Mouse (Mus musculus) cerebellum, adult 2 months (tissue): ENCODE results near the gene Hist3h2ba. TPM values are rescaled to one million over a fixed set of nuclear protein-coding genes. Genes with fewer than 3 reads are reported as not detected.

Experiments
- DNase-seq, 2 experiments: peaks; one replicate each; pipeline ENCODE4 v3.0.0; 2021
- H3K27ac ChIP-seq: fragments of 200-500 bp; 2 replicates; pipeline ENCODE4 v1.5.1; 2012; ENCODE audit warnings: low read length, control low read depth, inconsistent platforms; ENCODE audit not compliant: insufficient read depth
- H3K27me3 ChIP-seq: fragments of 200-500 bp; 2 replicates; pipeline ENCODE4 v1.6.1; 2012; ENCODE audit warnings: inconsistent platforms, mild to moderate bottlenecking, low read length, moderate library complexity; ENCODE audit not compliant: control insufficient read depth, insufficient read depth
- H3K4me1 ChIP-seq: fragments of 200-500 bp; 2 replicates; pipeline ENCODE4 v1.6.1; 2011; ENCODE audit warnings: low read length; ENCODE audit not compliant: control insufficient read depth, insufficient read depth
- H3K4me3 ChIP-seq: fragments of 200-500 bp; replicated peaks from 2 replicates; pipeline ENCODE3; 2011; ENCODE audit warnings: mild to moderate bottlenecking, low read depth, low read length, control low read depth; ENCODE audit not compliant: insufficient read depth
- CTCF ChIP-seq: fragments of 200-500 bp; IDR thresholded peaks from 2 replicates; pipeline ENCODE4 v1.5.1; 2011; ENCODE audit warnings: low read depth, mild to moderate bottlenecking, control low read depth, low read length, moderate library complexity, borderline replicate concordance; ENCODE audit not compliant: insufficient read depth
- POLR2A ChIP-seq: fragments of 200-500 bp; IDR thresholded peaks from 2 replicates; pipeline ENCODE4 v1.6.1; 2011; ENCODE audit warnings: low read length, control low read depth, borderline replicate concordance; ENCODE audit not compliant: insufficient read depth
- WGBS: fragments of 180-500 bp; shearing (Covaris S2); methylation state at CpG from one replicate; pipeline ENCODE4 v1.1.7; 2018; 5-methylcytosine and 5-hydroxymethylcytosine counted together
- polyA plus RNA-seq: library from polyadenylated mRNA; depleted of rRNA; stranded (reverse); fragments of >200 nt; gene quantifications from 2 replicates; pipeline ENCODE4 v1.2.3, GENCODE M21; 2012

Hist3h2ba gene
- polyA plus RNA-seq, 1 experiment, result 154 TPM

- H3K4me1 ChIP-seq, result peaks cover 12% of the 10 kb centered on the region; the same call in 1 of the 2 replicates
- peak overlapping the region; percentile 77 for H3K27ac ChIP-seq
- TF ChIP-seq CTCF, result no peak
- TF ChIP-seq POLR2A, result no peak
- no peaks in the 10 kb centered on the region for H3K27me3 ChIP-seq
- under 1% methylated on average over 20 of the region's 20 CpGs for WGBS
- H3K4me3 ChIP-seq, result peak overlapping the region; percentile 92
- DNase-seq, result peak in 1 of 2 experiments; percentile 30
These were observed 6.6 kb downstream of the Hist3h2ba start for GRCm38 (mm10) chr11:58955143-58955867.

- Histone ChIP-seq H3K4me3 (peak overlapping the region; percentile 92), H3K27me3 (no peaks in the 10 kb centered on the region), H3K4me1 (peaks cover 12% of the 10 kb centered on the region; the same call in 1 of the 2 replicates), H3K27ac (peak overlapping the region; percentile 42; the same call in 1 of the 2 replicates)
- TF ChIP-seq CTCF (no peak), POLR2A (no peak)
- DNase-seq, result no peak
- 6% methylated on average over 8 of the region's 8 CpGs for WGBS
These were observed 7.1 kb downstream of the Hist3h2ba start for GRCm38 (mm10) chr11:58955868-58956257.

DNA sequence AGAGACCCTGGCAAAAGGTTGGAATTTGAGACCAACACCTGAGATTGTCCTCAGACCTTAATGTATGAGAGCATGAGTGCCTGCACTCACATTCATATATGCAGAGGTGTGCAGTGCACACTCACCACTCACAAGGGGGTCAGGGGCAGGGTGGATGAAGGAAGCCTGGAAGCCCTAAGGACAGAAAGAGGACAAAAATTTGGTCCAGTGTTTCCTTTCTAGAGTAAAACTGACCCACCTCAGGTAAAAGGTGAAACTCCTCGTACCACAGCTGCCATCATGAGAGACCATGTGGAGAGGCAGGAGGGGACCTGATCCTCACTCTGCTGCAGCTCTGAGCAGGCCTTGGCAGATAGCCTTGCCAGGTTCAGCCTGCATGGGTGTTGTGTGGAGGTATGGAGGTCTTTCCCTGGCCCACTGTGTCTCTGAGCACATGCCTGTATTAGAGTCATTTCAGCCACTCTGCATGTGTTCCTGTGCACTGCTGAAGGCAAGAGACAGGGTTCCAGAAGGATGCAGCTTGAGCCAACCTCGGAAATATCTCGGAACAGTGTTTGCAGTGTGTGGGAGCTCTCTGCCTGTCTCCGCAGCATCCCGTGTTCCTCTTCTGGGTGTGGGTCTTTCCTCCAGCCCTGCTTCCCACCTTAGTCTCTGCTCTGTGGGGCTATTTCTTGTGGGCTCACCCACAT is 8.7 kb downstream of the Hist3h2ba start:
- Histone ChIP-seq H3K27me3 (no peaks in the 10 kb centered on the region), H3K27ac (peak overlapping the region; percentile 85), H3K4me1 (peaks cover 9% of the 10 kb centered on the region; the same call in 1 of the 2 replicates), H3K4me3 (peak overlapping the region; percentile 92)
- no peak for TF ChIP-seq POLR2A
- TF ChIP-seq CTCF, result no peak
- peak; percentile 47 to 53 for DNase-seq
- 4% methylated on average over 5 of the region's 5 CpGs for WGBS

DNA sequence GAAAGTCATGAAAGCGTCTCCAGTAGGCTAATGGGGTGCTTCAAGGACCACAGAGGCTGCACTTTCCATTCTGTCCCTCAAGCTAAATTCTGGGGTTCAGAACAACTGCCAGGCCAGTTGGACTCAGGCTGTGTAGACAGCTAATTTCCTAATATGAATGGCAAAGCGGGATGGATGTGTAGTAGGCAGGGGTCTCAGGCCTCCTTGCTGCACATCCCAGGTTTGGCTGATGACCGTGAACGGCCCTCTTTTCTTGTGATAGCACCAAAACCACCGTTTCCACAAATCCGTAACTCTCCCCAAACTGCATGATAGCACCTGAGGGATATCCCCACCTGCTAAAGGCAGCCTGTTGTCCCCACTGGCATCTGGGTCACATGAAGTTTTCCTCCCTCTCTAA is 9.8 kb downstream of the Hist3h2ba start:
- Histone ChIP-seq H3K4me1 (peaks cover 9% of the 10 kb centered on the region; the same call in 1 of the 2 replicates), H3K4me3 (peak overlapping the region; percentile 92), H3K27me3 (no peaks in the 10 kb centered on the region), H3K27ac (no peak overlapping the region)
- no peak for DNase-seq
- WGBS, result 76% methylated on average over 6 of the region's 6 CpGs
- no peak for TF ChIP-seq POLR2A
- no peak for TF ChIP-seq CTCF

DNA sequence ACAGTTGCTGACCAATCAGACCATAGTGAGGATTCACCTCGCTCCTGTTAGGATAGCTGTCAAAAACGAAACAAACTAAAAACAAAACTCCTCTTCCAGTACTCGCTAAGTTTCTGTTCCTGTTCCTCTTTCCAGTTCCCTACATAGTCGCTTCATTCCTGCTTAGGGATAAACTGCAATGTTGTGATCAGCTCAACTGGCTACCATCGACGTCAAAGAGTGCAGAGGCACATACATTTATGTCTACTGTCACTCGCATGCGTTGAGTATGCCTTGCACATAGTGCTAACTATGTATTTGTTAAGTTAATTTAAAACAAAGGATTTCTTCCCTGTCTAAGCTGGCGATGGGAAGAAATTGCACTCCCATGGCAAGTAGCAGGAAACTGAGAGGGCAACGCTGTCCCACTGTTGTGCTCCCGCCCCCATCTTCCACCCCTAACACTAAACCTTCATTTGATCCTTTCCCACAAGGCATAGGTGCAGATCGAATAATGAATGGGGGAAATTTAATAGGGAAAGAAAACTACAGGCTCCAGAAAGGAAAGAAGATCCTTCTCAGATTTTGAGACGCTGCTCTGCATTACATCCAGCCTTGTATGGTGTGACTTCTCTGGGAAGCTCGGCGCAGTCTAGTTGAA is 10.6 kb downstream of the Hist3h2ba start:
- no peak for DNase-seq
- 35% methylated on average over 15 of the region's 15 CpGs for WGBS
- TF ChIP-seq POLR2A (no peak), CTCF (no peak)
- peak overlapping the region; percentile 71; the same call in 1 of the 2 replicates for H3K27ac ChIP-seq
- H3K4me1 ChIP-seq, result peaks cover 9% of the 10 kb centered on the region; the same call in 1 of the 2 replicates
- no peaks in the 10 kb centered on the region for H3K27me3 ChIP-seq
- peak overlapping the region; percentile 93 for H3K4me3 ChIP-seq

DNA sequence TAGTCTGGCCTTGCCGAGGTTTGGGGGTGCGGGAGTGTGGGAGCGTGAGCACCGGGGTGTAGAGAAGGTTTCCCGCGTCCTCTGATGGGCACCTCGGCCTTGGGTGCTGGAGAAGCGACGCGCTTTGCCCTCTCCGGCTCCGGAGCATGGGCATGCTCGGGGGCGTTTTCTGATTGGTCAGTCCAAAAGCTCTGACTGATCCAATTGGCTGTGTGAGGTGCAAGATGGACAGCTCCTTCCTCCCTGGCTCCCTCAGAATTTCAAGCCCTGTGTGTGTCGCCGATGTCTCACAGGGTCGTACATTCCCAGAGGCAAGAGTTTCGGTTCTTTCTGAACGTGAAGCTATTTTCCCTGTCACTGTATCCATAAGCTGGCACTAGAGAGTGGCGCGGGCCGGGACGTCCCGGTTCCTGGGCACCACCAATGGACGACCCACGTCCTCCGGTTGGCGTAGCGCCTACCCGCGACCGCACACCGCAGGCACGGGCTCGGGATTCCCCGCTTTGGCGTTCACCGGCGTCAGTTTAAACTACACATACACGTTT is 11.3 kb downstream of the Hist3h2ba start:
- peak; percentile 38; the same call in 1 of the 2 replicates for TF ChIP-seq CTCF
- TF ChIP-seq POLR2A, result peak; percentile 65; the same call in 1 of the 2 replicates
- DNase-seq, result peak; percentile 89 to 97
- Histone ChIP-seq H3K4me3 (peak overlapping the region; percentile 93), H3K4me1 (peaks cover 9% of the 10 kb centered on the region; the same call in 1 of the 2 replicates), H3K27me3 (no peaks in the 10 kb centered on the region), H3K27ac (peak overlapping the region; percentile 81)
- WGBS, result 1% methylated on average over 40 of the region's 40 CpGs
